Mouse (Mus musculus) large intestine, adult 2 months (tissue): ENCODE measurements around the gene Synpr. TPM values are rescaled to one million over a fixed set of nuclear protein-coding genes. Genes with fewer than 3 reads are reported as not detected.

Experiments used
- DNase-seq: peaks from one replicate; pipeline ENCODE4 v3.0.0-alpha.2; 2012; ENCODE audit warnings: low read depth, low spot score
- WGBS: fragments of 180-500 bp; shearing (Covaris S2); methylation state at CpG from one replicate; pipeline ENCODE4 v1.1.7; 2018; 5-methylcytosine and 5-hydroxymethylcytosine counted together
- polyA plus RNA-seq: library from polyadenylated mRNA; depleted of rRNA; stranded (reverse); fragments of >200 nt; gene quantifications from 2 replicates; pipeline ENCODE4 v1.2.3, GENCODE M21; 2012

Synpr gene
- polyA plus RNA-seq, 1 experiment = 0.24 TPM

DNA sequence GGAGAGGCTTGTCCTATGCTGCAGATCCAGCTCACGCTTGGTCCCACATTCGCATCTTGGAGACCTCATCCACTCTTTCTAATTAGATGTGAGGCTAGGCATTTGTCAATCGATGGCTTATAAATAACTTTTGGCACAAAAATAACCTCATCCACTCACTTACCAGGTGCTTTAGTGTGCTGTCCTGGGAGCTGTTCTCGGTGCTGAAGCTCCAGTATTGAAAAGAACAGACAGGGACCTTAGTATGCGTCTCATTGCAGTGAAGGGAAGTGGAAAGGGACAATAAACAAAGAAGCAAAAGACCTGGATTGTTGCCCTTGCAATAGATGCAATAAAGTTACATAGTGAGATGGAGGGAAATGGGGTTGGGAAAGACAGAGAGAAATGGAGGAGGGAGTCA, 220.8 kb downstream of the Synpr start:
- 54% methylated on average over 5 of the region's 5 CpGs for WGBS
- no peak for DNase-seq

GRCm38 (mm10) chr14:13518608-13519139, 234.1 kb downstream of the Synpr start:
- DNase-seq = no peak
- 88% methylated on average over 5 of the region's 5 CpGs for WGBS

DNA sequence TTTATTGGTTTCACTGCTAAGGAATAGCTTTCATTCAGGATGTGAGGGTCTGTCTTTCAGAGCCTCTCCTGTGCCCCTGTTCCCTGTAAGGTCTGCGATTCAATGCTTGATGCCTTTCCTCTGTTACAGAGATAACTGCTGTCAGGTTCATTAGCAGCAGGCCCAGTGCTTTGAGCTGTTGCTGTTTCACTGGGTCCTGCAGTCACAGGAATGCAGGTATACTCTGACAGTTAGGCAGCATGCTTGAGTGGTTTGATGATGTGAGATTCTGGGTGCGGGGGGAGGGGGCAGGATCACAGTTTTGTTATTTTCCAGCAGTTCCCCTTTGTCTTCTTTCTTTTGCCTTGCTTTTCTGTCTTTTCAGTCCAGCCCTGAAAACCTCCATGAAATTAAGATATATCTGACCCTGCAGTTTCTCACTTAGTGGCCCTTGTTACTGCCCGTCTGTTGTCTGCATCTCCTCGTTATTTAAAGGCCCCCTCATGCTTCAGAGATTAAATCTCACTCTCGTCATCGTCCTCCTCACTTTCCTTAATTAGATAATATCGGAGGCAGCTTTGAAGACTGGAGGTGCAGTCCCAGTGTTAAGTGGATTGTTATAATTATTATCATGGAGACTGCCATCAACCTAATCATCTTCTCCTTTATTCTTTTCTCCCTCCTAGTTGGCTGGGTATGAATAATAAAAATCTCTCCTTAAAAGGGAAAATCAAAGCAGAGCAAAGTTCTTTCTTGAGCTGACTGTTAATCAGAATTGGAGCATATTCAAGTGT, 234.8 kb downstream of the Synpr start:
- DNase-seq = no peak
- WGBS = 76% methylated on average over 7 of the region's 7 CpGs

- no peak for DNase-seq
- 26% methylated on average over 2 of the region's 2 CpGs for WGBS
These were observed 263.2 kb downstream of the Synpr start for GRCm38 (mm10) chr14:13547746-13548145.

DNA sequence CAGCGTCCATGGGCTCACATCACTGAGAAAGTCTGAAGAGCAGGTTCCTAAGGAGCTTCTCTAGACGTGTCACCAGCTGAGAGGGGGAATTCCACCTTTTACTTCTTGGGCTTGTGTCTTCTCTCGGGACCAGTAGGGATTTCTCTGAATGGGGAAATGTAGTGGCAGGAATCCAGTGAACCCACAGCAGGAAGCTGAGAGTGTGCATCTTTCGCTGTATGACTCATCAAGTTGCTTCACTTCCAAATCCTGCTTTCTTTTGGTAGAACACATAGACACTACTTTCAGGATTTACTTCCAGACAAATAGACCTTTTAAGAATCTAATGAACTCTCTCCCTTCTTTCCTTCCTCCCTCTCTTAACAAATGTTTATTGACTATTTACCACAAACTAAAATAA, 266.6 kb downstream of the Synpr start:
- no peak for DNase-seq
- WGBS = 60% methylated on average over 4 of the region's 4 CpGs

GRCm38 (mm10) chr14:13553616-13554370, 269.2 kb downstream of the Synpr start:
- DNase-seq = no peak
- WGBS = 62% methylated on average over 1 of the region's 1 CpGs

- 86% methylated on average over 4 of the region's 4 CpGs for WGBS
- no peak for DNase-seq
These were observed 270.1 kb downstream of the Synpr start for GRCm38 (mm10) chr14:13554631-13555030.

DNA sequence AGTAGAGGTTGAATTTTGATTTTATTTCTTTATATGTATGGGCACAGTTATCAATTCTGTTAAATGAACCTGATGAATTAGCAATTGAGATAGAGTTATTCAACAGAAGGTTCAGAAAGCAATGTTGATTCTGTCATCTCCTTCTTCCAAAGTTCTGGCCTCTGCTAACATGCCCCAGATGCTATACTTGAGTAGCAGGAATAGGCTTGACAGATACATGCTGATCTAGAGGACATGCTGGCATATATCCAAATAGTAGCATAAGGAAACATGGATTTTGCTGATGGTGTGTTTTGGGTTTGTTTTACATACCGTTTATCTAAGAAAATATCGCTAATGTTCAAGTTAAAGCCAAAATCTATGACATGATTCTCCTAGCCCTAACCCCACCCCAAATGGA, 273.5 kb downstream of the Synpr start:
- WGBS = 77% methylated on average over 2 of the region's 2 CpGs
- no peak for DNase-seq

- DNase-seq = no peak
- WGBS = 62% methylated on average over 1 of the region's 1 CpGs
These were observed 282.7 kb downstream of the Synpr start for GRCm38 (mm10) chr14:13567250-13567649.

DNA sequence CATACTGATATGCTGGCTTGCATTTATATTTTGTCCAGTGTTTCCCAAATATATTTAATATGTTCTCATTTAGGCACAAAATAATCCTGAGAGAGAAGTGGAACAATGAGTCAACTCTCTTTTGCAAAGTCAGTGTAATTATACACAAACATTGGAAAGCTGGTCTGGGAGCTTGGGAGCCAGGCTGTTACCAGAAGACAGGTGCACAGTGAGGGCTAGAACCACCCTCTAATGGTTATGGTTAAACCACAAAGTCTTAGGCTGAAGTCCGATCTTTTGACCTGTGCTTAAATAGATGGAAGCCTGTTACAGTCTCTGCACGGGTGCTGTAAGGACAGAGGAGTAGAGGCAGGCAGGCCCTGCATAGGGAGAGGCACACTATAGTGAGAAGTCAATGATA, 283.4 kb downstream of the Synpr start:
- 74% methylated on average over 2 of the region's 2 CpGs for WGBS
- DNase-seq = no peak

DNA sequence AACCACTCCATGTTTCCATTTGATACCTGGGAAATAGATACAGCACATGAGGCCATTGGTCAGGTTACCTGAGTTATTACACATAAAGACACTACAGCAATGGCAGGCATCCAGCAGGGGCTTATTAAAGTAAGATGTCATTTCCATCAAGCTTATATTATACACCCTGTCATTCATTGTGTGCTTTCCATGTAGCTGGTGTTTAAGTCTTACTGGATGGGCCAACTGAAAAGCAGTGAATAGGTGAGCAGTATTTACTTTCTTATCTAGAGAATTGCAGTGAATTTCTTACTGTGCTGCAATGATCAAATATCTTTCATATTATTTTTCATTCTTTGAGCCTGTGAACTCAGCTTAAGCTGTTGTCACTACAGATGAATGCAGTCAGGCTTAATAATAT, 287.4 kb downstream of the Synpr start:
- no peak for DNase-seq

DNA sequence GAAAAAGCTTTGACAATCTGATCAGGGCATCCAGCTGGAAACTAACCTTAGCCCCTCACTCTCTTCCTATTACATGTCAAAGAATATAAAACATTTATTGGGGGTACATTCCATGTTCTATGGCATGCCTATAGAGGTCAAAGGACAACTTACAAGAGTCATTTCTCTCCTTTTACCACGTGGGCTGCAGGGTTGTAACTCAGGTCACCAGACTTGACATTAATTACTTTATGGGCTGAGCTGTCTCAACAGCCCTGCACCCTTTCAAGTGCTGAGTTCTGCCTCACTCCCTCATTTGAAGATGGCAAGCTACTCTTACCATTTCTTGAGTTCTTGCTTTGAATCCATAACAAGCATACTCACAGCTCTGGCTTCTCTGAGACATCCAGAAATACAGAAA, 287.9 kb downstream of the Synpr start:
- 5% methylated on average over 1 of the region's 1 CpGs for WGBS
- DNase-seq = no peak

- WGBS = 72% methylated on average over 2 of the region's 2 CpGs
These were observed 293.5 kb downstream of the Synpr start for GRCm38 (mm10) chr14:13578101-13578500.

DNA sequence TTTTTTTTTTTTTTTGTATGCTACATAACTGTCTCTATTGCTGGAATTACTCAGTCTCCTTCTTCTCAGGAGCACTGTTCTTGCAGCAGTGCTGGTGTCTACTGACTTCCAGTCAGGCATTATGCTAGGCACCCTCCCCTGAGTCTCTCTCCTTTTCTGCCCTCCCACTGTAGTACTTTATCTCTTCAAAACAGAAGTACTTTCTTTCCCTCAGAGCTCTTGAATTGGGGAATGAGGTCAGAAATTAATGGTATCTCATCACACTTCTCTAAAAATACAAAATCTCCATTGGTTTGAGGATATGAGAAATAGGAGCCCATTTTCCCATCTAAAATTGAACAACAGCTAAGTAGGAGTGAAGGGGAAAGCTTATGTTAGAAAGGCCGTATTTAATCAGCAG, 294.2 kb downstream of the Synpr start:
- no peak for DNase-seq
- 66% methylated on average over 1 of the region's 1 CpGs for WGBS

More at GRCm38 (mm10) chr14:13578101-13578500, 293.5 kb downstream of the Synpr start:
- DNase-seq = no peak

DNA sequence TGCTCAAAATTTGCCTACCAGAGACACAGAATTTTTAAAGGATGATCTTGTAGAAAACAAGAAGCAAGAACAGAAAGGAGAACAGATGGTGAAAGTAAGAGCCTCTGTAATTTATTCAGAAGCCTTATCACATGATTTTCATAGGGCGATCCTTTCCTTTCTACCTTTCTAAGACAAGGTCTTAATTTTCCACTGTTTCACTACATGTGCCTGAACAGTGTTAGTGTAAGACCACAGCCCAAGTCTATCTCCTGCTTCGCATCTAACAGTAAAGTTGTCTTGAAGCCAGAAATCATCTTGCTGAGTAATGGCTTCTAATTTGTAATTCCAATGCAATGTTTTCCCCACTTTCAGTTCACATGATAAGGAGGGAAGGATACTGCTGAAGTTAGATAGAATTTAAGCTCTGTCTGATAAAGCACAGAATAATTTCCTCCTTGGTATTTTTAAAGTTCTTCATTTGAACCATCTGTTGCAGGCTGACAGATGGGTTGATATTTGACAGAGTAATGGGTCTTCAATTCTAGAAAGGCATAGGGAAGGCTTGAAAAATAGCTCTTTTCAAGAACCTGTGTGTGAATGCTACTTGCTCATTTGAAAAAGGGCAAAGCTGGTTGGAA, 308.9 kb downstream of the Synpr start:
- 88% methylated on average over 2 of the region's 2 CpGs for WGBS
- DNase-seq = no peak

DNA sequence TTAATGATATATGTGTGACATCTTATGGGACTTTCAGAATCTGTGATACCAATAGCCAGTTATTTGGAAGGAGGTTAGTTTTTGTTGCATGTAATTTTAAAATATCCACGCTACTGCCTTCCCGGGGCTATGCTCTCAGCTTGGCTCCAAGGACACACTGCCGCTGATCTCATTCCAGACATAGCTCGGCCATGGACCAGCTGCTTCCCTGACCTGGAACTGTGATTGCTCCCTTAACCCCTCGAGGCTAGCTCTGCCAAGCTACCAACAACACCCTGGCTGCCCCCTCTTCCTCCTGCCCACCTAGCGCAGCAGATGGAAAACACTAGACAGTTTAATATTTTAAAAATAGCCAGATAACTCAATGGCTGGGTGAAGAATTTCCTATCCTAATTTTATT, 311.7 kb downstream of the Synpr start:
- DNase-seq = no peak

GRCm38 (mm10) chr14:13597204-13597603, 312.6 kb downstream of the Synpr start:
- 42% methylated on average over 2 of the region's 2 CpGs for WGBS
- no peak for DNase-seq

More for the DNA sequence above, 311.7 kb downstream of the Synpr start:
- WGBS = 49% methylated on average over 6 of the region's 6 CpGs

DNA sequence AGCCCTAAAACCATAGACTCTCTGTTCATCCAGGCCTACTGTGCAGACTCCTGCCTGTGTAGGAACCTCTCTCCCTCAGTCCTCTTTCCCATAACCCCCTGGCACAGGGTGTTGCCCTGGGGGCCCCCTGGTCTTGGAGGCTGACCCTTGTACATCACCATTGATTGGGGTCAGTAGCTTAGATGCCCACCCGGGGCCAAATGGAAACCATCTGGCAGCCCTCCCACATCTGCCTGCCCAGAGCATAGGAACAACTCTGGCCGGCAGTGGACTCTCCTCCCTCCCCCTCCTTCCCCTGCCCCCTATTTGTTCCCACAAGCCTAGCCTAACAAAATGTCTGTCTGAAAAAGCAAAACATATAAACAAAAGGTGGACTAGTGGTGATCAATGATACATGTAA, 336.0 kb downstream of the Synpr start:
- no peak for DNase-seq
- WGBS = 68% methylated on average over 2 of the region's 2 CpGs

DNA sequence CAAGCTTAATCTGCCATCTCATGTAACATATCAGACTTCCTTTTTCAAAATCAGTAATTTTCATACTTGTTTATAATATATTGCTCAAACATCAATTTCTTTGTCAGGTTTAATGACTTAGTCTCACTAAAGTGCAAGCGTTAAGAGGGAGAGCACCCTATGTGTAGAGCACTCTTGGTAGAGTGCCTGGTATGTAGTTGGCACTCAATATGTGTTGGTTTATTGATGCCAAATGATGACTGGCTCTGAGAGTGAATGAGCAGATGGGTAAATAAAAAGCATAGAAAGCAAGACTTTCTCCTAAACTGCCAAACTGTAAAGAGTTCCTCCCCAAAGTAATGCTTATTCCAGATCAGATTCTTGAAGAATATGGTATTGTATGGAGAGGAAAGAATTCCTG, 365.3 kb downstream of the Synpr start:
- DNase-seq = no peak
- 89% methylated on average over 1 of the region's 1 CpGs for WGBS

- 48% methylated on average over 1 of the region's 1 CpGs for WGBS
- no peak for DNase-seq
These were observed 366.5 kb downstream of the Synpr start for GRCm38 (mm10) chr14:13651039-13651438.
